Mouse (Mus musculus) E14TG2a.4 (cell line): ENCODE data around the gene Gm45021.

Experiments
- CTCF ChIP-seq: conservative IDR thresholded peaks from 2 replicates; pipeline ENCODE4 v1.5.1; 2014; ENCODE audit warnings: low read length
- NANOG ChIP-seq: IDR thresholded peaks from 2 replicates; pipeline ENCODE4 v1.6.1; 2014; ENCODE audit warnings: borderline replicate concordance, low read length, mixed read lengths
- POU5F1 ChIP-seq: IDR thresholded peaks from 2 replicates; pipeline ENCODE4 v1.6.1; 2014; ENCODE audit warnings: low read length, borderline replicate concordance

DNA sequence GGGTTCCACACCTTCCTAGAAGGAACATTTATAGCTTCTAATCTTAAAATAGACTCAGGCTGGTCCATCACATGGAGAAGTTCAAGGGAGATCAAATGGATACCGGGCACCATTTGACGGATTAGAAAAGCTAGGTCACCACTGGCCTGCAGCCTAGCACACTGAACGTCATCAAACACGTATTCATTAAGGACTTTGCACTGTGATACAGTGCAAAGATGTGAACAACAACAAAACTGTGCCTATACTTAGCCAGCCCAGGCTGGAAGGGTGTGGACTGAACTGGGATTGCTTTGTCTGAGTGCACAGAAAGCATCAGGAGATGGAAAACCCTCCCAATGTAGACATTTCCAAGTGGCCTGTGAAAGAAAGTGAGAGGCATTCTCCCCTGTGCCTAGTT is 35.6 kb upstream of the Gm45021 start:
- TF ChIP-seq CTCF (no peak), POU5F1 (no peak), NANOG (no peak)
